Mouse (Mus musculus): Measurements from ENCODE around the gene Taar7b. TPM values are rescaled to one million over a fixed set of nuclear protein-coding genes. Genes with fewer than 3 reads are reported as not detected.

The Taar7b gene
- total and polyA plus RNA-seq, 3 experiments, result not detected

DNA sequence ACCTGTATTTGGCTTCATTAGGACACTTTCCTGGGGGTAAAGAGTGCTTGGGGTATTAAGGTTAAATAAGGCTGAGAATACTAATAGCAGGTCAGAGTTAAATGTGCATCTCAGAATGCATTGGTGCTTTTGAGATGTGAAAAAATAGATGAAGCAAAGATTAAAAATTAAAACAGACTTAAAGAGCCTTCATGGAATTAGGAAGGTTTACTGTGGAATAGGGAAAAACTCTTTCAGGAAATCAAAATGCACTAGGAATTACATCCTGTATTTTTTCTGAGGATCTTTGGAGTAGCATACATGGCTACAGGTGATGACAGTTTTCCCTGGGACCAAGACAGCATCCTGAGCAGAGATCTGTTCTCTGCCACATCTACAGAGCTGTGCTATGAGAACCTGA lies 27.2 kb downstream of the Taar7b start, which contains the start of gene Taar7d:
Taar7d (plus strand) TSS at position 301 of the 400 bp plus-strand sequence.
- H3K36me3 ChIP-seq (ENCODE audit: control insufficient read depth in 1 of 2, insufficient read depth in 2 of 2, low read length in 2 of 2), result no peaks in the 10 kb centered on the region
- H3K27me3 ChIP-seq (ENCODE audit: control insufficient read depth in 1 of 2, insufficient read depth in 2 of 2, low read length in 2 of 2), result no peaks in the 10 kb centered on the region; a peak in 1 of 4 replicates
- no peak within 1 kb of the TSS for H3K4me3 ChIP-seq (ENCODE audit: control insufficient read depth in 1 of 2, insufficient read depth in 1 of 2, low read depth in 2 of 2, low read length in 2 of 2)
- no peaks in the 10 kb centered on the region for H3K9me3 ChIP-seq (replicated peaks; ENCODE audit: insufficient read depth, low read length)
- no peaks in the 10 kb centered on the region for H3K79me2 ChIP-seq (ENCODE audit: control insufficient read depth, insufficient read depth, low read length, poor library complexity)
- H3K9ac ChIP-seq (ENCODE audit: control insufficient read depth, low read depth, low read length, poor library complexity, severe bottlenecking), result no peak within 1 kb of the TSS
- no peak for DNase-seq (ENCODE audit: low read depth, low spot score)
- no peak within 1 kb of the TSS for H3K27ac ChIP-seq (ENCODE audit: control insufficient read depth, low read depth, low read length)
- H3K4me1 ChIP-seq (ENCODE audit: control insufficient read depth in 1 of 2, insufficient read depth in 2 of 2, low read length in 2 of 2), result no peaks in the 10 kb centered on the region
- TF ChIP-seq MAZ (IDR thresholded peaks at IDR 0.05; ENCODE audit: low read depth, low read length), result no peak
- no peak for TF ChIP-seq ZMIZ1 (IDR thresholded peaks at IDR 0.05; ENCODE audit: low read depth, low read length)
- no peak for TF ChIP-seq JUND (IDR thresholded peaks at IDR 0.05; ENCODE audit: low read depth, low read length)
- no peak for TF ChIP-seq ETS1 (IDR thresholded peaks at IDR 0.05; ENCODE audit: low read depth, low read length)
- no peak for TF ChIP-seq NELFE (IDR thresholded peaks at IDR 0.05; ENCODE audit: low read depth, low read length)
- no peak for TF ChIP-seq E2F4 (IDR thresholded peaks at IDR 0.05; ENCODE audit: borderline replicate concordance, low read depth, low read length)
- no peak for TF ChIP-seq TBP (IDR thresholded peaks at IDR 0.05; ENCODE audit: low read depth, low read length)
- TF ChIP-seq EP300 (IDR thresholded peaks at IDR 0.05; ENCODE audit: low read depth in 1 of 2, low read length in 2 of 2), result no peak
- TF ChIP-seq POLR2AphosphoS5 (IDR thresholded peaks at IDR 0.05; ENCODE audit: borderline replicate concordance, low read depth, low read length), result no peak
- TF ChIP-seq MYB (IDR thresholded peaks at IDR 0.05; ENCODE audit: low read depth, low read length), result no peak
- no peak for TF ChIP-seq KAT2A (conservative IDR thresholded peaks at IDR 0.05; ENCODE audit: low read depth, low read length)
- no peak for TF ChIP-seq MEF2A (IDR thresholded peaks at IDR 0.05; ENCODE audit: extremely low read depth, insufficient replicate concordance, low read depth, low read length, poor library complexity, severe bottlenecking)
- TF ChIP-seq GABPA (IDR thresholded peaks at IDR 0.05; ENCODE audit: low read depth, low read length), result no peak

DNA sequence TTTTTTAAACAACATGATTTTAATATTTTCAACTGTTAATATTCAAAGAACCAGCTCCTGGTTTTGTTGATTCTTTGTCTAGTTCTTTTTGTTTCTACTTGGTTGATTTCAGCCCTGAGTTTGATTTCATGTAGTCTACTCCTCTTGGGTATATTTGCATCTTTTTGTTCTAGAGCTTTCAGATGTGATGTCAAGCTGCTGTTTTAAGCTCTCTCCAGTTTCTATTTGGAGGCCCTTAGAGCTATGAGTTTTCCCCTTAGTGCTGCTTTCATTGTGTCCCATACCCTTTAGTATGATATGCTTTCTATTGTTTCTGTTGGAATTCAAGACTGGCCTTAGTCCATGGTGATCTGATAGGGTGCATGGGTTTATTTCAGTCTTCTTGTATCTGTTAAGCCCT lies 31.6 kb downstream of the Taar7b start:
- no peaks in the 10 kb centered on the region for H3K36me3 ChIP-seq (ENCODE audit: control insufficient read depth in 1 of 2, insufficient read depth in 2 of 2, low read length in 2 of 2)
- H3K27me3 ChIP-seq (ENCODE audit: control insufficient read depth in 1 of 2, insufficient read depth in 2 of 2, low read length in 2 of 2), result no peaks in the 10 kb centered on the region
- H3K27ac ChIP-seq (ENCODE audit: control insufficient read depth, low read depth, low read length), result no peak overlapping the region
- TF ChIP-seq TBP (IDR thresholded peaks at IDR 0.05; ENCODE audit: low read depth, low read length) (no peak), ZKSCAN1 (IDR thresholded peaks at IDR 0.05; ENCODE audit: low read depth, low read length) (no peak), ZMIZ1 (IDR thresholded peaks at IDR 0.05; ENCODE audit: low read depth, low read length) (no peak), GATA1 (IDR thresholded peaks at IDR 0.05; ENCODE audit: low read depth, low read length) (no peak), MEF2A (IDR thresholded peaks at IDR 0.05; ENCODE audit: extremely low read depth, insufficient replicate concordance, low read depth, low read length, poor library complexity, severe bottlenecking) (no peak), ETS1 (IDR thresholded peaks at IDR 0.05; ENCODE audit: low read depth, low read length) (no peak), MYB (IDR thresholded peaks at IDR 0.05; ENCODE audit: low read depth, low read length) (no peak), ZNF384 (IDR thresholded peaks at IDR 0.05; ENCODE audit: low read depth, low read length) (no peak), TCF12 (IDR thresholded peaks at IDR 0.05; ENCODE audit: low read depth, low read length) (no peak), POLR2AphosphoS2 (IDR thresholded peaks at IDR 0.05; ENCODE audit: low read length) (no peak), MAFK (IDR thresholded peaks at IDR 0.05; ENCODE audit: borderline replicate concordance, low read depth, low read length) (no peak), ZC3H11A (IDR thresholded peaks at IDR 0.05; ENCODE audit: low read depth, low read length) (no peak), POLR2AphosphoS5 (IDR thresholded peaks at IDR 0.05; ENCODE audit: borderline replicate concordance, low read depth, low read length) (no peak), KAT2A (conservative IDR thresholded peaks at IDR 0.05; ENCODE audit: low read depth, low read length) (no peak), CHD2 (IDR thresholded peaks at IDR 0.05; ENCODE audit: low read length) (no peak), RAD21 (IDR thresholded peaks at IDR 0.05; ENCODE audit: low read depth, low read length) (no peak), BHLHE40 (IDR thresholded peaks at IDR 0.05; ENCODE audit: borderline replicate concordance, low read depth, low read length) (no peak), POLR2A (IDR thresholded peaks at IDR 0.05; ENCODE audit: control insufficient read depth in 1 of 2, insufficient read depth in 1 of 2, low read depth in 1 of 2, low read length in 2 of 2, poor library complexity in 1 of 2) (no peak), RCOR1 (IDR thresholded peaks at IDR 0.05; ENCODE audit: low read depth, low read length) (no peak), GABPA (IDR thresholded peaks at IDR 0.05; ENCODE audit: low read depth, low read length) (no peak)
- H3K4me3 ChIP-seq (ENCODE audit: control insufficient read depth in 1 of 2, insufficient read depth in 1 of 2, low read depth in 2 of 2, low read length in 2 of 2), result no peak overlapping the region
- DNase-seq (ENCODE audit: low read depth, low spot score), result no peak
- H3K9me3 ChIP-seq (replicated peaks; ENCODE audit: insufficient read depth, low read length), result no peaks in the 10 kb centered on the region
- H3K4me1 ChIP-seq (ENCODE audit: control insufficient read depth in 1 of 2, insufficient read depth in 2 of 2, low read length in 2 of 2), result no peaks in the 10 kb centered on the region
- H3K79me2 ChIP-seq (ENCODE audit: control insufficient read depth, insufficient read depth, low read length, poor library complexity), result no peaks in the 10 kb centered on the region
- H3K9ac ChIP-seq (ENCODE audit: control insufficient read depth, low read depth, low read length, poor library complexity, severe bottlenecking), result no peak overlapping the region
